In genomic region chr4:84786583-84786982, GRCm38 (mm10) we compare ENCODE assay signal across 13 mouse cellular contexts.
DNase-seq lines count a peak whose midpoint lies in the region; ATAC-seq and TF ChIP-seq lines count a peak whose summit lies in the region.
"Had no signal": no experiment of that assay in that cellular context is flagged by ENCODE, and none has a peak within 500 bp of the region (broad histone marks: within the 10 kb centered on the region; RNA-seq: fewer than 3 reads in every experiment).

No protein-coding gene starts in this region.

- no peaks in the 10 kb centered on the region for H3K9me3 ChIP-seq in midbrain, postnatal 0 days (ENCODE audit: low read length)
- H3K9me3 ChIP-seq in midbrain, embryonic 14.5 days (ENCODE audit: control insufficient read depth, low read length): no peaks in the 10 kb centered on the region
- H3K9me3 ChIP-seq in stomach, postnatal 0 days (ENCODE audit: control insufficient read depth, low read length): no peaks in the 10 kb centered on the region

- H3K27ac ChIP-seq in midbrain, postnatal 0 days (ENCODE audit: low read depth, low read length): no peak overlapping the region
- H3K27ac ChIP-seq in midbrain, embryonic 14.5 days (replicated peaks; ENCODE audit: low read depth, low read length): no peak overlapping the region
- peak overlapping the region; percentile 66 for H3K27ac ChIP-seq in gastrocnemius, adult 2 months
- H3K27ac ChIP-seq in stomach, postnatal 0 days (replicated peaks): 0 out of 2 replicates have a peak overlapping the region, but pooled peaks have one; percentile 24

- peak; percentile 27; the same call in 1 of the 2 replicates for ATAC-seq in midbrain, postnatal 0 days (ENCODE audit: low FRiP score)
- ATAC-seq in midbrain, embryonic 14.5 days (ENCODE audit: low FRiP score, low TSS enrichment): no peak
- peak; percentile 74 for ATAC-seq in stomach, postnatal 0 days (ENCODE audit: low FRiP score, low TSS enrichment)

- no peaks in the 10 kb centered on the region for H3K36me3 ChIP-seq in midbrain, postnatal 0 days (ENCODE audit: insufficient read depth, low read length)
- H3K36me3 ChIP-seq in midbrain, embryonic 14.5 days (ENCODE audit: control insufficient read depth, insufficient read depth, low read length): no peaks in the 10 kb centered on the region
- H3K36me3 ChIP-seq in stomach, postnatal 0 days (ENCODE audit: control insufficient read depth, insufficient read depth, low read length): no peaks in the 10 kb centered on the region

- H3K4me3 ChIP-seq in midbrain, postnatal 0 days (ENCODE audit: low read depth, low read length): no peak overlapping the region
- no peak overlapping the region for H3K4me3 ChIP-seq in midbrain, embryonic 14.5 days (replicated peaks; ENCODE audit: low read depth, low read length)
- H3K4me3 ChIP-seq in gastrocnemius, adult 2 months: peak overlapping the region; percentile 26; the same call in 1 of the 2 replicates
- no peak overlapping the region for H3K4me3 ChIP-seq in stomach, postnatal 0 days (ENCODE audit: low read depth, low read length)
- H3K4me3 ChIP-seq: erythroblast, embryonic 14.5 days; megakaryocyte, embryonic 14.5 days had no signal

- H3K4me1 ChIP-seq in midbrain, postnatal 0 days (ENCODE audit: insufficient read depth, low read length): no peaks in the 10 kb centered on the region
- H3K4me1 ChIP-seq in midbrain, embryonic 14.5 days (ENCODE audit: control insufficient read depth, insufficient read depth, low read length): no peaks in the 10 kb centered on the region
- H3K4me1 ChIP-seq in stomach, postnatal 0 days (replicated peaks; ENCODE audit: control insufficient read depth, insufficient read depth): peaks cover 5% of the 10 kb centered on the region; the same call in 1 of the 2 replicates
- H3K4me1 ChIP-seq: megakaryocyte, embryonic 14.5 days had no signal

- 46% methylated on average over 6 of the region's 6 CpGs for WGBS in midbrain, postnatal 0 days
- WGBS in midbrain, embryonic 14.5 days: 61% methylated on average over 6 of the region's 6 CpGs
- 38% methylated on average over 6 of the region's 6 CpGs for WGBS in stomach, postnatal 0 days

- no peak for TF ChIP-seq EP300 in stomach, postnatal 0 days (optimal IDR thresholded peaks at IDR 0.05)

- H3K9ac ChIP-seq in midbrain, postnatal 0 days (replicated peaks; ENCODE audit: low read length, poor library complexity, severe bottlenecking): no peak overlapping the region
- H3K9ac ChIP-seq in midbrain, embryonic 14.5 days (replicated peaks; ENCODE audit: low read length): no peak overlapping the region
- H3K9ac ChIP-seq in stomach, postnatal 0 days (ENCODE audit: low read length): no peak overlapping the region

- intact Hi-C loops in gastrocnemius, adult 2 months (cut with DNase I): no loop called here

- no peak for TF ChIP-seq CTCF in midbrain, postnatal 0 days (IDR thresholded peaks at IDR 0.05)
- TF ChIP-seq CTCF in gastrocnemius, adult 2 months (IDR thresholded peaks at IDR 0.05): no peak
- no peak for TF ChIP-seq CTCF in stomach, postnatal 0 days (IDR thresholded peaks at IDR 0.05; ENCODE audit: low read depth)

- H3K4me2 ChIP-seq in midbrain, postnatal 0 days (ENCODE audit: low read depth, low read length, poor library complexity, severe bottlenecking): no peak overlapping the region
- no peak overlapping the region for H3K4me2 ChIP-seq in midbrain, embryonic 14.5 days (ENCODE audit: low read length)
- H3K4me2 ChIP-seq in stomach, postnatal 0 days (replicated peaks; ENCODE audit: low read depth): no peak overlapping the region

- H3K27me3 ChIP-seq in midbrain, postnatal 0 days (ENCODE audit: insufficient read depth, low read length): no peaks in the 10 kb centered on the region
- no peaks in the 10 kb centered on the region for H3K27me3 ChIP-seq in midbrain, embryonic 14.5 days (ENCODE audit: control insufficient read depth, insufficient read depth, low read length)
- no peaks in the 10 kb centered on the region for H3K27me3 ChIP-seq in stomach, postnatal 0 days (ENCODE audit: control insufficient read depth, insufficient read depth, low read length)
- H3K27me3 ChIP-seq: megakaryocyte, embryonic 14.5 days had no signal

- peak; percentile 19 to 37 for DNase-seq in cerebellum, postnatal 10 days
- DNase-seq in cerebellum, adult 11 months: no peak
- DNase-seq in midbrain, postnatal 0 days (ENCODE audit: low spot score): no peak
- no peak for DNase-seq in midbrain, embryonic 14.5 days
- DNase-seq in gastrocnemius, adult 2 months: peak; percentile 75
- peak; percentile 27 for DNase-seq in stomach, postnatal 0 days (ENCODE audit: low spot score)
- no peak for DNase-seq in thymus, postnatal 4 days
- DNase-seq in neural tube, embryonic 10.5 days (ENCODE audit: extremely low spot score, low spot score): no peak
- DNase-seq: adrenal gland, adult 8-10 months; kidney, adult 2 months; thymus, adult 2 months had no signal

Comparison
In these comparisons a context has a peak if more than half of its experiments do, and no peak if none do; other contexts are left out.
1. DNase-seq: peak in cerebellum, postnatal 10 days (2 of 2), gastrocnemius, adult 2 months (single experiment) and stomach, postnatal 0 days (single experiment); none in cerebellum, adult 11 months (single experiment), midbrain, postnatal 0 days (single experiment), midbrain, embryonic 14.5 days (single experiment), thymus, postnatal 4 days (single experiment) and neural tube, embryonic 10.5 days (single experiment).
2. H3K27ac ChIP-seq: peak in gastrocnemius, adult 2 months (single experiment) and stomach, postnatal 0 days (single experiment); none in midbrain, postnatal 0 days (single experiment) and midbrain, embryonic 14.5 days (single experiment).